Mouse (Mus musculus): ENCODE measurements at regions not wholly inside any gene's neighbourhood (a gene's known extent, or its start where the extent isn't known, plus 50 kb on each side); places are given as distances from the start of the nearest gene placed in this dataset.

- no peak for DNase-seq
Measured at GRCm38 (mm10) chr13:110541288-110542148, 146.7 kb downstream of the Plk2 start.

- DNase-seq = no peak
Measured at GRCm38 (mm10) chr13:110542303-110543065, 147.6 kb downstream of the Plk2 start.

- DNase-seq = no peak
Measured at GRCm38 (mm10) chr13:110545454-110545853, 150.6 kb downstream of the Plk2 start.

- DNase-seq = peak; percentile 16 to 26
Measured at GRCm38 (mm10) chr13:110555529-110556319, 160.9 kb downstream of the Plk2 start.

- DNase-seq = no peak
Measured at GRCm38 (mm10) chr13:110556355-110557095, 161.7 kb downstream of the Plk2 start.

GRCm38 (mm10) chr13:110557930-110558727 is 163.3 kb downstream of the Plk2 start:
- peak; percentile 5 to 10 for DNase-seq

- DNase-seq = no peak
Measured at GRCm38 (mm10) chr13:110560566-110560965, 165.7 kb downstream of the Plk2 start.

GRCm38 (mm10) chr13:110562499-110562898 is 167.7 kb downstream of the Plk2 start:
- no peak for DNase-seq

GRCm38 (mm10) chr13:110562902-110563301 is 168.1 kb downstream of the Plk2 start:
- DNase-seq = no peak

- DNase-seq = no peak
Measured at GRCm38 (mm10) chr13:110563967-110564366, 169.1 kb downstream of the Plk2 start.

- no peak for DNase-seq
Measured at GRCm38 (mm10) chr13:110568482-110569179, 173.8 kb downstream of the Plk2 start.

GRCm38 (mm10) chr13:110569180-110569512 is 174.3 kb downstream of the Plk2 start:
- no peak for DNase-seq

GRCm38 (mm10) chr13:110570386-110570785 is 175.5 kb downstream of the Plk2 start:
- DNase-seq = no peak

GRCm38 (mm10) chr13:110573360-110574065 is 178.7 kb downstream of the Plk2 start:
- peak in 1 of 2 experiments; percentile 11 for DNase-seq

- no peak for DNase-seq
Measured at GRCm38 (mm10) chr13:110574764-110575471, 180.1 kb downstream of the Plk2 start.

- DNase-seq = no peak
Measured at GRCm38 (mm10) chr13:110578159-110578558, 183.3 kb downstream of the Plk2 start.

GRCm38 (mm10) chr13:110580166-110580565 is 185.3 kb downstream of the Plk2 start:
- no peak for DNase-seq

- no peak for DNase-seq
Measured at GRCm38 (mm10) chr13:110580570-110580969, 185.7 kb downstream of the Plk2 start.

GRCm38 (mm10) chr13:110584765-110585164 is 189.9 kb downstream of the Plk2 start:
- DNase-seq = no peak

- DNase-seq = no peak
Measured at GRCm38 (mm10) chr13:110594630-110595029, 199.8 kb downstream of the Plk2 start.

Measured in cerebellum, postnatal 14 days (tissue).